Mouse (Mus musculus) cerebellum, postnatal 14 days (tissue): ENCODE measurements around the gene Fbxo40.
A peak's percentile ranks its signal among the peaks of the same experiment; 100 is the strongest.

Experiments
- DNase-seq, 2 experiments: peaks; one replicate each; pipeline ENCODE4 v3.0.0; 2021; ENCODE audit warnings: mixed read lengths in 2 of 2

The Fbxo40 gene

DNA sequence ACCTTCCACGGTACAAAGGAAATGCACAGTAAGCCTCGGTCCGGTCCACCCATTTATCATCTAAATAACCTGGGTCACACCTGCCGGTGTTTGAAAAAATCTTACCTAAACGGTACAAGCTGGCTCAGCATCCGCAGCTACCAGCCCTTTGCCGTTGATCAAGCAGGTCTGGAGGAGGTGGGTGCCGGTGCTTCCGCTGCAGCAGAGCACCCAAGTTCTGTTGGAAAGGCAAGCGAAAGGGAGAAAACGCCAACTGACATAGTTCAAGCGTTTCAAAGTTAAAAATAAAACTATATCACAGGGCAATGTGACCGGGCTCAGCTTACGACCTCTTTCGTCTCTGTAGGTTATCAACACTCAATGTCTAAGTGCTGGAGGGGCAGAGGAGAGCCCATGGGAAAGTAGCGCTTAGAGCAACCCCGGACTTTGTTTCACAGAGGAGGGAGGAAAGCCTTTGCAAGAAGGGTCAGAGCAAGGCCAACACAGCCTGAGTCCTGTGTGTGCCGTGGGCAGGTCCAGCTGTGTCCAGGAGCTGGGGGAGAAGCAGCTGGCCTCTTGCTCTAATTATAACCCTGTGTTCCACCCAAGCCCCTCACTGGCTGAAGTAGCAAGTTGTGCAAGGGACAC lies at the start of gene Fbxo40:
Gene Fbxo40 (minus strand): TSS at position 469 of the 627 bp plus-strand sequence.
- DNase-seq, result no peak

DNA sequence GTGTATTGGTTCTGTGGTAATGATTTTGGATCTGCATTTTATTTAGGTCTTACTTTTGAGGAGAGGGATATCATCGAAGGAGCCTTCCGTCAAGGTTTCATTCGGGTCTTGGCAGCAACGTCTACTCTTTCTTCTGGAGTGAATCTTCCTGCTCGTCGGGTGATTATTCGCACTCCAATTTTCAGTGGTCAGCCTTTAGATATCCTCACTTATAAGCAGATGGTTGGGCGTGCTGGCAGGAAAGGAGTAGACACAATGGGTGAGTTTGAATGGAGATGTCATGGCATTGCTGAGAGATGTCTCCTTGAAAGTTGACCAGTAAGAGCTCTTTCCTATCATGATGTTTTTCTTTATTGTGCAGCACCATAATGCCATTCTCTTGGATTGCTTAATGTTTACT lies 44.5 kb upstream of the Fbxo40 start:
- peak; percentile 51 to 60 for DNase-seq

- peak; percentile 58 to 69 for DNase-seq
Observed at GRCm38 (mm10) chr16:37031996-37032395, 41.7 kb upstream of the Fbxo40 start.

GRCm38 (mm10) chr16:37027581-37027980 lies 37.3 kb upstream of the Fbxo40 start:
- DNase-seq, result peak in 1 of 2 experiments; percentile 49

DNA sequence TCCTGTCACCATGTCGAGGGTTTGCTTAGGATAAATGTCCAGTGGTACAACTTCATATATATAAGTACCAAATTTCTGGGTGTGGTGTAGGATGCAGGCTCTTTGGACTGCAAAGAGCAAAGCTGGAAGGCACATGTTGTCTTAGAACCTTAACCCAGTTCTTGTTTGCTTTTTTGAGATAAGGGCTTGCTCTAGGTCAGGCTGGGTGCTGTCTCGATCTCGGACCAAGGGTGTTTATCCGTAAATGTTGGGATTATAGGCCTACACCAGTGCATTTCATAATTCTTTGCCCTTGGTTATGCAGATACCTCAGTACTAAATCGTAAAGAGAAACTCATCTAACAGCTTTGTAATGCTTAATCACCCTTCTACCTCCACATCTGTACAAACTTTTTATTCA lies 22.1 kb upstream of the Fbxo40 start:
- DNase-seq, result no peak

DNA sequence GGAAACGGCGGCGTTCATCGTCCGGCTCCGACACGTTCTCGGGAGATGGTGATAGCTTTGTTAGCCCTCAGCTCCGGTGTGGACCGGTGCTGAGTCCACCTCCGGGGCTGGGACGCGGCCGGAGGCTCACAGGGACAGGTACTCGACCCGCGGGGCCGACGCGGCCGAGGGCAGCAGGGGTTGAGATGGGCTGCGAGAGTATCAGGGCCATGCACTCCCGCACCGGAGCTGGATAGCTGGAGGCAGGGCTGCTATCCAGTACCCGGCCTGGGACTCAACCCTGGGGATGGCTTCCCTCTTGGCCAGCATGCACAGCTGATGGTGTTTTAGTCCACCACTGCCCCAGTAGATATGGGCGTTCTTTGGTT lies 21.6 kb upstream of the Fbxo40 start:
- DNase-seq, result no peak

DNA sequence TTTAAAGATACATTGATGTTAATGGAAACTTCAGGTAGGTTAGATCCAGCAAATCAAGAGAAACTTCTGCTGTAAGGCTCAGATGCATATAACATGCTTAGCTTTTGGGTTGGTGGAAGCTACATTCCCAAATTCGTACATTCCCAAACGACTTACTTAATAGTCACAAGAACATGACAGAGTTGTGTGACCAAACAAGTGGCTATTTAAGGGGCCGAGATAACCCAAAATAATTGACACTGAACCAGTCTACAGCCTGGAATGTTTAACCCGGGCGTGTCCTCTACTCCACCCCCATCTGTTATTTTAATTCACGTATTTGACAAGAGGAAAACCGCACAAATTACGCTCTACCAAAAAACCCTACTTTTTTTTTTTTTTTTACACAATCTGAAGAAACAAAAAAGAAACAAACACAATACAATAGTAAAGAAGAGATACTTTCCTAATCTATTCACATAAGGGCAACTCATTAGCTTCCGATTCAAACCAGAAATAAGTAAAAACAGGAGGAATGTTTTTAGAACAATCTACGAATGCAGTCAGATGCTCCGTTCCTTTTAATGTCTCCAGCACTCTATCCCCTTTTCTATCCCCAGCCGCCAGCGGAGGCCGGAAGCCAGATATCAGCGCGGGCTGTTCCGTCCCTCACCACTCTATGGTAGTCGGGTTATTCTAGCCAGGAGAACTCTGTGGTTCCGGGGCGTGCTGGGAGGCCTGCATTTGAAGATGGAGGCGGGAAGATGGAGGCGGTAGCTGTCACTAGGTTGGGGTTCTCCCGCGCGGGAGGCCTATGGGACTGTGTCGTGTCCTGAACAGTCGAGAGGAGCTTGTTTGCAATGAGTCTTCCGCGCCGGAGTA lies 21.0 kb upstream of the Fbxo40 start, which contains the start of gene Polq:
Gene Polq (plus strand): TSS at position 726 of the 861 bp plus-strand sequence.
- DNase-seq, result peak; percentile 95 to 96

GRCm38 (mm10) chr16:37010370-37010769 lies 20.1 kb upstream of the Fbxo40 start:
- DNase-seq, result peak; percentile 43 to 83

DNA sequence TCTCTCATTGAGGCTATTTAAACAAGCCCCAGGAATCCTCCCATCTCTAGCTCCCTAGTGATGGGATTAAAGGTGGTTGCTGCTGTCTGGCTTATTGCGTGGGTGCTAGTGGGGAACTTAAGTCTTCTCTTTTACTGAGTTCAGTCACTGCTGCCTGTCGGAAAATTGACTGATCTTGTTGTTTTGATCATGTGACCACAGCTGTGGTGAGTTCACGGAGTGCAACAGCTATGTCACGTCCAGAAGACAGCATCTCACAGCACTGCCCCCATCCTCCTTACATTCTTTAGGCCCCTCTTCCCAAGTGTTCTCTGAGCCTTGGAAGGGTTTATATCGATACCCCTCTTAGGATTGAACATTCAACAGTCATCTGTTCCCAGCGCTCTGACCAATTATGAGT lies 19.0 kb upstream of the Fbxo40 start:
- DNase-seq, result no peak

GRCm38 (mm10) chr16:36999366-36999972 lies 9.2 kb upstream of the Fbxo40 start:
- peak; percentile 53 to 79 for DNase-seq

DNA sequence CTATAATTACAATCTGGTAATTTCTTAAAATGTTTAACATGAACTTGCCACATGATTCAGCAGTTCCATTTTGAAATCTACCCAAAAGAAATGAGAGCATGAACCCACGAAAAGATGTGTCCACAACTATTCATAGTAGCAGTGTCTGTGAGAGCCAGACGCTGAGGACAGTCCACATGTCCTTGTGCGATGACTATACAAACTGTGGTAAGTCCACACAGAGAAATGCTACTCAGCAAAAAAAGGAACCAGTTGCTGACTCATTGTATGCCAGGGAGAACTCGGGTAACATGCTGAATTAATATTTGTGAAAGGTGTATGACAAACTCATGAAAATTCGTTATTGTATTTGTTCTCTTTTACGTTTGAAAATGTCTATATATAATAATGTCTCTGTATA lies 7.4 kb upstream of the Fbxo40 start:
- DNase-seq, result no peak

GRCm38 (mm10) chr16:36989493-36989892 lies 774 bp downstream of the Fbxo40 start:
- DNase-seq, result no peak

DNA sequence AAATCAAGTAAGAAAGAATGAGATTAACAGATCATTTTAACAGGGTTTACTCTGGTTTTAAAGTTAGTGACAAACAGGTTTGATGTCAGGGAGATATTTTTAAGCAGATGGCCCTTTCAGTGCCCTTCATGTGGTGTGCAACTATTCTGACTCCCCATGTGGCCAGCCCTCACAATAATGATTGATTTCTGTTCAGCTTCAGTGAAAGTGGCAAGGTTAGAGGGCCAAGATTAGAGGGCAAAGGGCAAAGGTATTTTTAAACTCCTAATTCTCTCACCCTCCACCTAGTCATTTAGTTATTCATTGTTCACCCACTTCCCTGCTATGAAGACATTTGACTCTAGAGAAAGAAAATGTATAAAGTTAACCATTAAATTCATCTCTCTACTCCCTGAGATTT lies 2.2 kb downstream of the Fbxo40 start:
- no peak for DNase-seq

DNA sequence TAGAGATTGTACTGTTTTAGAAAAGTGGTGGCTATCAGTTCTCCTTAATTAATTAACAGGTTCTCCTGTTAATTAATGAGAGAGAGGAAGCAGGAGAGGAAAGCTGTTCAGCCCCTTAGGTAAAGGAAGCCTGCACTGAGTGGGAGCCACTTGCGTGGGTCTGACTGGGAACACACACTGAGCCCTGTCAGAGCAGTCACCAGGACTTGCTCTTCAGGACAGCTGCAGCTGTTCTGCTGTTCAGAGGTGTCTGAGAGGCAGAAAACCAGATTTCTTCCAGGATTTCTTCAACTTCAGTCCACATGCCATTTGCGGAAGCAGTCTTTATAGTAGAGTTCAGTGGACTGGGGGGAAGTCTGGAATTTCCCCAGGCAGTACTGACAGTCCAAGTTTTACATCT lies 2.9 kb downstream of the Fbxo40 start:
- no peak for DNase-seq

- no peak for DNase-seq
Observed at GRCm38 (mm10) chr16:36985636-36986042, 4.6 kb downstream of the Fbxo40 start.

GRCm38 (mm10) chr16:36983796-36984195 lies 6.5 kb downstream of the Fbxo40 start:
- no peak for DNase-seq

GRCm38 (mm10) chr16:36979127-36979526 lies 11.1 kb downstream of the Fbxo40 start:
- DNase-seq, result no peak

DNA sequence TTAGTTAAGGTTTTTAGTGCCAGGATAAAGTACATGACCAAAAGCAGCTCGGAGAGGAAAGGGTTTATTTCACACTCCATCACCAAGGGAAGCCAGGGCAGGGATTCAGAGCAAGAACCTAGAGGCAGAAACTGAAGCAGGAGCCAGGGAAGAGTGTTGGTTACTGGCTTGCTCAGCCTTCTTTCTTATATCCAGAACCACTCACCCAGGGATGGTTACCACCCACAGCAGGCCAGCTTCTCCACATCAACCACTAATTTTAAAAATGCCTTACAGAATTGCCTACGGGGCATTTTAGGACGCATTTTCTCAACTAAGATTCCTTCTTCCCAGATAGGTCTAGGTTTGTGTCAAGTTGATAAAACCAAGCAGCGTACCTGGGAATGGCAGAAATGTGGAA lies 26.9 kb downstream of the Fbxo40 start:
- DNase-seq, result no peak

DNA sequence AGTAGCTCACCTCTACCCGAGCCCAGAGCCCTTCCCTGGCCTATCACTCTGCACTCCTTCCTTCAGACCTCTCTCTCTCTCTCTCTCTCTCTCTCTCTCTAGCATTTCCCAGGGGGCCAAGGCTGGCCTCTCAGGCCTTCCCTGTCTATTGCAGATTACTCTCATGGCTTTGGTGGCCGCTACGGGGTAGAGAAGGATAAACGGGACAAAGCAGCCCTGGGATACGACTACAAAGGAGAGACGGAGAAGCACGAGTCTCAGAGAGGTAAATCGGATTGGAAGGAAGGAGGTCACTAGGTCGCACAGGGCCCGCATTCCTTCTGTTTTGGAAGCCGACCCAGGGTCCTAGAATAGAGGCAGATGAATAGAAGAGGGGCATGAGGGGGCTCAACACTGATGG lies 35.2 kb downstream of the Fbxo40 start:
- DNase-seq, result no peak

DNA sequence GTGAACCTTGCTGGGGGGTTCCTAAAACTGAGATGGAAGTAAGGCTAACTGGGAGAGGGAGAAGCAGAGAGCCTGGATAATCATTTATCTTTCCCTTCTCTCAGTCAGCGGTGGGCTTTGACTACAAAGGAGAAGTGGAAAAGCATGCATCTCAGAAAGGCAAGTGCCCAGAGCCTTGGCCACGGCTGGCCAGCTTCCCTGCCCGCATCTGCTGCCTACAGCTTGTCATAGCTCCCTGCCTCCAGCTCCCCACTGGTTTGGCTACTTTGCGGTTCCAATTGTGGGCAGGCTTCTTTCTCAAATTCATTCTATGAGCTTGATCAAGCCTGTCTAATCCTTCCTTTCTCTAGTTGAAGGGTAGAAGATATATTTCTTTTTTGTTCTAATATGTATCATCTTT lies 39.2 kb downstream of the Fbxo40 start:
- peak; percentile 86 to 87 for DNase-seq

- DNase-seq, result peak; percentile 24 to 45
Observed at GRCm38 (mm10) chr16:36949614-36950336, 40.5 kb downstream of the Fbxo40 start.

DNA sequence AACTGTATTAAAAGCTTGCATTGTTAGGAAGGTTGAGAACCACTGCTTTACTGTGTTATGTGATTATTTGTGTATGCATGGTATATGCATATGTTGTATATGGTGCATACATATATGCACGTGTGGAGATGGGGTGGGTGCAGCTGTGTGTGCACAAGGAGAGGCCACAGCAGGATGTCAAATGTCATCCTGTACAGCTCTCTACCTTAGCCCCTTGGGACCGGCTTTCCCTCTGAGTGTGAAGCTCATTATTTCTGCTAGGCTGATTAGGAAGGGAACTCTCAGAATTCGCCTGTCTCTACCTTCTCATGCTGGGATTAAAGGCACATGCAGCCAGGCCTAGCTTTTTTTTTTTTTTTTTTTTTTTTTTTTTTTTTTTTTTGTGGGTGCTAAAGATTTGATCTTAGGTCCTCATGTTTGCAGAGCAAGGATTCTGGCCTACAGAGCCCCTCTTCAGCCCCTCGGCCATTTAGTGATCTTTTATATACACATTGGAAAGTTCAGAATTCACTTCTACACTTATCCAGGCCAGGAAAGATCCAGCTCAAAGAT lies 42.5 kb downstream of the Fbxo40 start:
- DNase-seq, result no peak
